Mouse (Mus musculus) right cerebral cortex, postnatal 36 days (tissue): ENCODE measurements around the gene Kcnk7.
A peak's percentile ranks its signal among the peaks of the same experiment; 100 is the strongest.

Experiments used
- DNase-seq, 2 experiments: peaks; one replicate each; pipeline ENCODE4 v3.0.0; 2022; ENCODE audit warnings: low spot score in 2 of 2, mixed read lengths in 1 of 2

Gene Kcnk7

DNA sequence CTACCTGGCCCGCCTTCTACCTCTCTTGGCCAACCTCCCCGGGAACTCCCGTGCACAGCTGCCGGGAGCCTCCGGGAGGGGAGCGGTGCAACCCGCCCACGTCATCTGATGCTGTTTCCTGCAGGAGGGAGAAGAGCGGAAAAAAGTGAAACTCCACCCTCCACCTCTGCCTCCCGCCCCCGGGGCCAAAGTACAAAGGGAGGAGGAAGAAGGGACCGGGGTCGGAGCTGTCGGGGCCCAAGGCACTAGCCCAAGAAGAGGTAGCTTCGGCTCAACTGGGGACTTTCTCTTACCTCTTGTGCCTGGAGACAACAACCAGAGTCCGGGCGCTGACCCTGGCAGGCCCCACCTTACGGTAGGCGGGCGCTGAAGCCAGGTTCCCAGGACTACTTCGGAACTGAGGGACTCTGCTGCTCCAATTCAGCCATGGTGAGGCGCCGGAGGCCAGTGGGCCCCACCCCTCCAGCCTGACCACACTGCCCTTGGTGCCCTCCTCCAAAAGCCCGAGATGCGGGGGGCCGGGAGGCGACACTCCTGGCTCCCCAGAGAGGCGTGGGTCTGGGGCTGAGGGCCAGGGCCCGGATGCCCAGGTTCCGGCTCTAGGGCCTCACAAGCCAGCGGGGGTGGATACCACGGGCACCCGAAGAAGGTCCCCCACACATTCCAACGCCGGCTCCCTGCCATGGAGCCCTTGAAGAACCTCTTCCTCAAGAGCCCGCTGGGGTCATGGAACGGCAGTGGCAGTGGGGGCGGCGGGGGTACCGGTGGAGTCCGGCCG lies 14.4 kb upstream of the Kcnk7 start:
- DNase-seq: peak; percentile 70 to 78

DNA sequence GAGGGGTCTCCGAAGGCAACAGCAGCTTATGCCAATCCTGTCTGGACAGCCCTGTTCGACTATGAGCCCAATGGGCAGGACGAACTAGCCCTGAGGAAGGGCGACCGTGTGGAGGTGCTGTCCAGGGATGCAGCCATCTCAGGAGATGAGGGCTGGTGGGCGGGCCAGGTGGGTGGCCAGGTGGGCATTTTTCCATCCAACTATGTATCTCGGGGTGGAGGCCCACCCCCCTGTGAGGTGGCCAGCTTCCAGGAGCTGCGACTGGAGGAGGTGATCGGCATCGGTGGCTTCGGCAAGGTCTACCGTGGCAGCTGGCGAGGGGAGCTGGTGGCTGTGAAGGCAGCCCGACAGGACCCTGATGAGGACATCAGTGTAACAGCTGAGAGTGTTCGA lies 13.8 kb upstream of the Kcnk7 start:
- no peak for DNase-seq

DNA sequence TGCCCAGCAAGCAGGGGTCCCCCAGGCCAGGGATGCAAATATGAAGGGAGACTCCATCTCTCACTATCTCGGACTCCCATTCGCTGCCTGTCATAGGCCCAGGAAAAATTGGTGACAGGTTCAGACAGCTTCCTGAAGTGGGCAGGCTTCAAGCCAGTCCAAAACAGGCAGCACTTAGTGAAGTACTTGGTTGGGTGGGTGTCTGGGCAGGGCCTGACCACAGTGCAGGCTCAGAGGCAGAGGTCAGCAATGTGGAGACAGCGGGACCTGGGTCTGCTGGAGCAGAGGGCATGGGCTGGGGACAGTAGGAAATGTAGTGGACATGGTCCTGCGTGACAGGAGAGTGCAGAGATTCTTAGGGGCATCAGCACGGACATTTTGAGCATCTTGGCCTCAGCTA lies 12.6 kb upstream of the Kcnk7 start:
- DNase-seq: no peak

DNA sequence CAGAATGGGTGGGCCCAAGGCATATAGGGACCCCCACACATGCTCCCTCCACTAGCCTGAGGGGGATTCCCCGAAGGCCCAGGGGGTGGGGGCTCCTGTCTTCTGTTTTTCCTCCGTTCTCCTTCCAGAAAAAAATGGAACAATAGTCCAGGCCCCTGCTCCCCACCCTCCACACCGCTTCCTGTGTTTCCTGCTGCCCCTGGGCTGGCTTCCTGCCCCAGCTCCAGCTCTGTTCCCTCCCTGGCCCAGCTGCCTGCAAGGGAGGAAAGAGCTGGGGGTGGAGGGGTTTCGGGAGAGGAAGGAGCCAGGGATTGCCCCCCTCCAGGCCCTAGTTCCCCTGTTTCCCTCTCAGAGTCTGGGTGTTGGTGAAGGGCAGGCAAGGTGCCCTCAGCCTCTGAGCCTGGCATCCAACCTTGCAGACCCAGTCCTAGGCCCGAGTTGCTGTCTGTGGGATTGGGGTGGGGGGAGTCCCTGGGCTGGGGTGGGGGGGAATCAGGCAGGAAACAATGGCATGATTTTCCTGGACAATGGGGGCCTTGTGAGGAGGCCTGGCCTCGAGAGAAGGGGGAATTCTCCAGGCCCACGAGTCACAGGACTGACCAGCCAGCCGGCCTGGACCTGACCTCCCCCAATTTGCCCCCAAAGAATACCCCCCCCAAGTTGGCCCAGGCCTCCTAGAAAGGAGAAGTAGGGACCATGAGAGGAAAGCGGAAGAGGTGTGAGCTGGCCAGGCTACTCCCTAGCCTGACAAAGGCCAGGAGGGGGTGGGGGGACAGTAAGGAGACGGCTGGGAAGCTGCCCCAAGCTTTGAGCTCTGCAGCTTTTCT lies 11.9 kb upstream of the Kcnk7 start:
- no peak for DNase-seq

- no peak for DNase-seq
These were observed 11.2 kb upstream of the Kcnk7 start for GRCm38 (mm10) chr19:5692913-5693396.

DNA sequence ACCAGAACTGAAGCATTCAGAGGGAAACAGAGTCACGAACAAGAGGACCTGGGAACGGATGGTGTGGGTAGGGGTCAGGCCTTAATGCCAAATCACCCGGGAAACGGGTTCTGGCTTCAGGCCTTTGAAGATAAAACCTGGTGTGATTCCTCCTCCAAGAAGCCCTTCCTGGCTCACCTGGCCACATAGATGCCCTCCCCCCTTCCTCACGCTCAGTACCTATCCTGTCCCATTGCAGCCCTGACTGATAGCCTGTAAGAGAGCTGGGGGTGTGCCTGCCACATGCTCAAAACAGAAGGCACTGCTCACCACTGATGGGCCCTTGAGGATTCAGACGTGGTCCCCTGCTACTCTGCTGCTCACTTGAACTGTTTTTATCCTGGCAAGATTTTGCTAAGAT lies 10.4 kb upstream of the Kcnk7 start:
- DNase-seq: no peak

DNA sequence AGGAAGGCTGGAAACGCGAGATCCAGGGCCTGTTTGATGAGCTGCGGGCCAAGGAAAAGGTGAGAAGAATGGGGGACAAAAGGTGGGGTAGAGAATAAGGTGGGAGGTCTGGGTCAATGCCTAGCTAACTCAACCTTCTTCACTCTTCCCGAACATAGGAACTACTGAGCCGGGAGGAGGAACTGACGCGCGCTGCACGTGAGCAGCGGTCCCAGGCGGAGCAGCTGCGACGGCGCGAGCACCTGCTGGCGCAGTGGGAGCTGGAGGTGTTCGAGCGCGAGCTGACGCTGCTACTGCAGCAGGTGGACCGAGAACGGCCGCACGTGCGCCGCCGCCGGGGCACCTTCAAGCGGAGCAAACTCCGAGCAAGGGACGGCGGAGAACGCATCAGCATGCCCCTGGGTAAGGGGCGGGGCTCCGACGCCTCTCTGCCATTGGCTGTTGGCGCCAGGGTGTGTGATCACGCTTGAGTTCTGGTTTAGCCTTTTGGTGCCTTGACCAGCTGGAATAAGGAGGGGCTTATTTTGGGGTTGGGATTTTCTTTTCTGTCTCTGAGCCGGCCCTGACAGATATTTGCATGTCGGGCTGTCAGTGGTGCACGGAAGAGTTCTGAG lies 8.2 kb upstream of the Kcnk7 start:
- DNase-seq: no peak

- no peak for DNase-seq
These were observed 819 bp downstream of the Kcnk7 start for GRCm38 (mm10) chr19:5704801-5705571.

DNA sequence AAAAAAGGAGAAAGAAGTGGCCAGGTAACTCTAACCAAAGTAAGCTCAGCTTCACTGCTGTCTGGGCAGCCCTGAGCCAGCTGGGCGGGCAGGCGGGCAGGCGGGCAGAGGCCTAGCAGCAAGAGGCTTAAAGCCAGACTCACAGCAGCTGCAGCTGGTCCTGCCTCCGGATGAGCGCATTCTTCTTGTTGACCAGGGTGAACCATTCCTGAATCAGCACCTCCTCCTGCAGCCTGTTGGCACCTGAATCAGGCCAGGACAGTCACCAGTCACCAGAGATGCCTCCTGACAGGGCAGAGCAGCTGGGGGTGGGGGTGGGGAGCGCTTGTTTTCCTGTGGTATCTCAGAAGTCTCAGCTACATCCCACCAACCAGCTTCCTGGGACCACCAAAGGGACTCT lies 5.9 kb downstream of the Kcnk7 start:
- DNase-seq: no peak

GRCm38 (mm10) chr19:5710581-5710980 lies 6.4 kb downstream of the Kcnk7 start:
- no peak for DNase-seq

DNA sequence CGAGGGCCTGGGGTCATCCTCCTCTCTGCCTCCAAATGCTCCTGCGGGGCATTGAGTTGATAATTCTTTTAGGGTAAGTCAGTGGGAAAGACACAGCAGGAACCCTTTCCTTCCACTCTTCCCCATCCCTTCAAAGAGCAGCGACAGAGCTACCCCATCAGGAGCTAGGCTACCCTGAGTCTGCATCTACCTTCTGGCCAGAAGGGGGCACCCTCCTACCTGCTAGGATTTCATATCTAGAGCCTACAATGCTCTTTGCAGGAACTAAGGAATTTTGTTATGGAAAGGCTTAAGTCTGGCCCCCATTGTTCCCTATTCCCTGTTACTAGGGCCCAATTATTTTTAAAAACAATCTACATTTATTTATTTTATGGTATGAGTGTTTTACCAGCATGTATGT lies 7.1 kb downstream of the Kcnk7 start:
- DNase-seq: peak in 1 of 2 experiments; percentile 64

DNA sequence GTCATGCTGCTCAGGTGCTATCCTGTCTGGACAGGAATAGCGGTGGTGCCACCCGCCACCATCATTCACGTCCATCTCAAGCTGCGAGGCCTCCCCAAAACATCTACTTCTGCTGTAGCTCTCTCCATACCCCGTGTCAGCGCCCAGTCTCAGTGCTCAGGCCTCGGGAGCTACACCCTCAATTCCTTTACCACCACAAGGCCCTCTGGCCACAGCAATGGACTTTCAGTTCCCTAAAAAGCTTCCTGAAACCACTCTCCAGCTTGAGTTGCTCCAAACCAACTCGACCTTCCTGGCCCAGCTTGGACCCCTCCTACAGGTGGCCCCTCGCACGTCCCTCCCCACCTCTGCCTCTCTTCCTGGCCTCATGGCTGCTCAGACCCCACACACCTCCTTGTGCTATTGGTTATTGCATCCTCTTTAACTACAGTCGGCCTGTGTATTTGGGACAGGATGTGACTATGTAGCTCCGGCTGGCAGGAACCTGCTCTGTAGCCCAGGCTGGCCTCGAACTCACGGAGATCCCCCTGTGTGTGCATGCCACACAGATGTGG lies 7.8 kb downstream of the Kcnk7 start:
- no peak for DNase-seq

GRCm38 (mm10) chr19:5713255-5713654 lies 9.1 kb downstream of the Kcnk7 start:
- DNase-seq: no peak

GRCm38 (mm10) chr19:5713730-5714129 lies 9.6 kb downstream of the Kcnk7 start:
- DNase-seq: no peak

- DNase-seq: no peak
These were observed 11.9 kb downstream of the Kcnk7 start for GRCm38 (mm10) chr19:5715793-5716688.

GRCm38 (mm10) chr19:5716955-5717354 lies 12.8 kb downstream of the Kcnk7 start:
- no peak for DNase-seq

GRCm38 (mm10) chr19:5721233-5721632 lies 17.1 kb downstream of the Kcnk7 start:
- DNase-seq: no peak

DNA sequence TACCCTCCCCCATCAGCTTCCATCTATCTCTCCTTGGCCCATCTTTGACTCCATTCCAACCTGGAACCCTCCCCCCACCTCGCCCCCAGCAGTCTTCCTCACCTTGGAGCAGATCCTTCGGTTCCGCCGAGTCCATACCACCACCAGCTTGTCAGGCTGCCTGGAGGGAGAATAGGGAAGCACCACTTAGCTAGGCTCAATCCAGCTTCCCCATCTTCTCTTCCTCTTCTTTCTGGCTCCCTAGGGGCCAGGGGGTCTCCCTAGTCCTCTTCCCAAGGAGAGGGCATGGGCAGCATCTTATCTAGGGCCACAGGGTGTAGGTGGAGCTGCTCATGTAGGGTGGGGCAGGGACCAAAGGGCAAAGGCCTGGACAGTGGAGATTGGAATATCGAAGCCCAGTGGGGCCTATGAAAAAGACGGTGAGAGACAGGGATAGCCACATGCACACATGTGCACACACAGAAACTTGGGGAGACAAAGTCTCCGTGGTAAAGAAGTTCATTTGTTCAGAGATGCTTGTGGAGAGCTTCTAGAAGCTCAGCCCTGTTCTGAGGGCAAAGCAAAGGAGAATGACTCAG lies 18.8 kb downstream of the Kcnk7 start:
- DNase-seq: no peak

GRCm38 (mm10) chr19:5723934-5724548 lies 19.9 kb downstream of the Kcnk7 start:
- no peak for DNase-seq

GRCm38 (mm10) chr19:5724549-5724941 lies 20.4 kb downstream of the Kcnk7 start:
- no peak for DNase-seq
